Mouse (Mus musculus) liver, postnatal 0 days (tissue): ENCODE results near the gene Selenoo. TPM values are rescaled to one million over a fixed set of nuclear protein-coding genes. Genes with fewer than 3 reads are reported as not detected.
A peak's percentile ranks its signal among the peaks of the same experiment; 100 is the strongest.

Experiments used
- ATAC-seq: fragments of 200-750 bp; cut with Nextera tagmentation; 2 replicates; pipeline ENCODE4 v1.8.0; 2017; ENCODE audit warnings: mild to moderate bottlenecking, moderate library complexity
- DNase-seq: peaks from one replicate; pipeline ENCODE4 v3.0.0-alpha.2; 2016
- H3K27ac ChIP-seq: fragments of 300-500 bp; sonication (generic); 2 replicates; pipeline ENCODE4 v1.5.1; 2014; ENCODE audit warnings: antibody characterized with exemption, moderate library complexity, mild to moderate bottlenecking, low read depth
- H3K27me3 ChIP-seq: fragments of 300-500 bp; sonication (generic); 2 replicates; pipeline ENCODE4 v1.6.1; 2014; ENCODE audit warnings: low read length, control low read depth, mixed read lengths; ENCODE audit not compliant: insufficient read depth
- H3K36me3 ChIP-seq: fragments of 300-500 bp; sonication (generic); replicated peaks from 2 replicates; pipeline ENCODE4 v1.6.1; 2014; ENCODE audit warnings: mild to moderate bottlenecking, control low read depth, low read length, moderate library complexity, mixed read lengths; ENCODE audit not compliant: insufficient read depth
- H3K4me1 ChIP-seq: fragments of 300-500 bp; sonication (generic); 2 replicates; pipeline ENCODE4 v1.6.1; 2014; ENCODE audit warnings: antibody characterized with exemption, mild to moderate bottlenecking, control low read depth; ENCODE audit not compliant: insufficient read depth
- H3K4me2 ChIP-seq: fragments of 300-500 bp; sonication (generic); 2 replicates; pipeline ENCODE4 v1.6.1; 2014; ENCODE audit warnings: low read depth, mild to moderate bottlenecking, low read length, moderate library complexity, mixed read lengths
- H3K4me3 ChIP-seq: fragments of 300-500 bp; sonication (generic); 2 replicates; pipeline ENCODE4 v1.5.1; 2014; ENCODE audit warnings: low read depth, low read length
- H3K9ac ChIP-seq: fragments of 300-500 bp; sonication (generic); replicated peaks from 2 replicates; pipeline ENCODE4 v1.6.1; 2014; ENCODE audit warnings: mild to moderate bottlenecking, moderate library complexity
- H3K9me3 ChIP-seq: fragments of 300-500 bp; sonication (generic); 2 replicates; pipeline ENCODE4 v1.6.1; 2016; ENCODE audit warnings: mild to moderate bottlenecking, control low read depth, low read length, mixed read lengths
- CTCF ChIP-seq: sonication (generic); IDR thresholded peaks from 2 replicates; pipeline ENCODE4 v1.5.1; 2016; ENCODE audit warnings: antibody characterized with exemption, low read depth
- EP300 ChIP-seq: IDR thresholded peaks from 2 replicates; pipeline ENCODE4 v1.6.1; 2016; ENCODE audit warnings: antibody characterized with exemption, low read depth, mild to moderate bottlenecking
- WGBS: fragments of 180-500 bp; shearing (Covaris S2); extraction: QIAGEN DNeasy Blood & Tissue Kit; methylation state at CpG from one replicate; pipeline ENCODE4 v1.1.7; 2014; ENCODE audit not compliant: insufficient replicate concordance; 5-methylcytosine and 5-hydroxymethylcytosine counted together
- polyA plus RNA-seq: library from polyadenylated mRNA; unstranded; fragments of >200 nt; fragmentation: Nextera tagmentation; extraction: Ambion mirVana; gene quantifications from 2 replicates; pipeline ENCODE4 v1.2.1, GENCODE M21; 2015

The Selenoo gene
- polyA plus RNA-seq, 1 experiment from 2014 or later = 14.3 TPM

DNA sequence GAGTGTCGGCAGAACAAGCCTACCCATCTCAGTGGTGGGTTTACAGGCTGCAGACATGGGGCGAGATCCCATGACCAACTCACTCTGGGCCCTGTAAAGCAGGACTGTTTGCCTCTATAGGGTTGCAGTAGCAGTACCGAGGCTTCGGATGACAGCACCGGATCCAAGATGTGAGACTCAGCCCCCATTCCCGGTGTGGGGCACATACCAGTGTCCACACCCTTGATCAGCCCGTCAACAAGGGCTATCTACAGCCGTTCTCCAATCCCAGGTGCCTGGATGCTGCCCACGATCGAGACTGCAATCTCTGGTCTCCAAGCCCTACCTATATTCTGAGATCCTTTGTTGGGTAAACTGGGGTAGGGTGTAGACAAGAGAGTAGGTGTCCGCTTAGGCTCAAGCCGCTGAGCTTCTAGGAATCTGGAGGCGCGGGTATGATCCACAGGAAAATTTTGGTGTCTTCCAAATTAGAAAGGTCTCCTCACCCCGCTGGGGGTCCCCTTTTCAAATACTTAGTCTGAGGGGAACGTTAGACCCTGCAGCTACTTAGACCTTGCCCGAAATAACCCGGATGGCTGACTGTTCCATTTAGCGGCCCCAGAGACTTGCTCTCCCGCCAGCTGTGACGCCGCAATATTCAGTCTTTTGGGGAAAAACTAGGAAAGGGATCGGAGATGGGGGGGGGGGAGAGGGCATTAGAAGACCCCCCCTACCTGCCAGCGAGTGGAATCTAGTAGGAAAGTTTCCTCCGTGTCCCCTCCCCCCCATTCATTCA, 59.8 kb downstream of the Selenoo start:
- Histone ChIP-seq H3K4me3 (peak overlapping the region; percentile 61), H3K27me3 (peaks cover 59% of the 10 kb centered on the region), H3K4me2 (peak overlapping the region; percentile 86), H3K9ac (peak overlapping the region; percentile 62), H3K9me3 (no peaks in the 10 kb centered on the region), H3K4me1 (peaks cover 10% of the 10 kb centered on the region), H3K27ac (no peak overlapping the region), H3K36me3 (0 out of 2 replicates have a peak, but pooled peaks cover 1% of the 10 kb centered on the region)
- ATAC-seq (no peak), DNase-seq (no peak)
- 10% methylated on average over 25 of the region's 25 CpGs for WGBS
- TF ChIP-seq CTCF = no peak
- no peak for TF ChIP-seq EP300

DNA sequence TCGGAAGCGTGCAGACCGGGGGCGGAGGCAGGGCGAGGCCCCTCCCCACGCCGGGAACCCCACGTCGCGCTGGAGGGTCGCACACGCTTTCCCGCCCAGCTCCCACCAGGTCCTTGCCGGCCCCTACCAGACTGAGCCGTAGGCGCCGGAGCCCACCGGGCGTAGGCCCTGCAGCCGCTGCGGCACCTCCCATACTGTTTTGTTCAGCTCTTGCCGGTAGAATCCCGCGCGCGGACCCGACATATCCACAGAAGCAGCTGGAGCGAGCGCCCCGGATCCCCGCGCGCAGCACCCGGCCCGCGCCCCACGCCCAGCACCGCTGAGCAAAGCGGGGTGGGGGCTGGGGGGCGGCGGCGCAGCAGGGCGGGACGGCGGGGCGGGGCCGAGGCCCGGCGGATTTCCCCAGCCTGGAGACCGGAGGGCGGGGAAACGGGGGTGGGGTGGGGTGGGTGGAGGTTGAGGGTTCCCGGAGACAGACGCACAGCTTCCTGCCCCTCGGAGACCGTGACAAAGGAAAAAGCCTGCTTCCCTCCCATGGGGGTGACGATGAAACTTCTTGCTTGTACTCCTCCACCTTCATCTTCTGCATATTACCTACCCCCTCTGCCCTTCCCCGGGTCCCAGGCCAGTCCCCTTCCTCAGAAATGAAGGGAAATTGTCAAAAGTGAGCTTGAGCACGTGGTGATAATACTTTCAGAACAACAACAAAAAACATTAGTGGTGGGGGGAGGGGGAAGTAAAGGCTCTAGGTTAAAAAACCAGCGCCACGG, 60.6 kb downstream of the Selenoo start, which contains the start of gene Mapk11:
Gene Mapk11, minus strand, starts transcription at position 358 of the 770 bp plus-strand sequence.
- peak; percentile 46 for DNase-seq
- peak within 1 kb of the TSS; percentile 86 for H3K4me2 ChIP-seq
- H3K27ac ChIP-seq = 0 out of 2 replicates have a peak within 1 kb of the TSS, but pooled peaks have one; percentile 22
- peak; percentile 39; the same call in 1 of the 2 replicates for ATAC-seq
- peak within 1 kb of the TSS; percentile 62 for H3K9ac ChIP-seq
- H3K36me3 ChIP-seq = peaks cover 7% of the 10 kb centered on the region; the same call in 1 of the 2 replicates
- TF ChIP-seq CTCF = no peak
- TF ChIP-seq EP300 = no peak
- H3K4me1 ChIP-seq = peaks cover 10% of the 10 kb centered on the region
- peaks cover 56% of the 10 kb centered on the region for H3K27me3 ChIP-seq
- H3K4me3 ChIP-seq = peak within 1 kb of the TSS; percentile 61
- no peaks in the 10 kb centered on the region for H3K9me3 ChIP-seq
- WGBS = 1% methylated on average over 42 of the region's 61 CpGs

Other genes with a start within 250 kb of the Selenoo start
- 18.4 and 34.2 TPM in 2 replicates for gene Pim3, start 226.9 kb upstream of the Selenoo start, polyA plus RNA-seq
- gene Ttll8, start 134.7 kb upstream of the Selenoo start, polyA plus RNA-seq = not detected in 2 replicates
- gene Mlc1, start 110.1 kb upstream of the Selenoo start, polyA plus RNA-seq = not detected in 2 replicates
- gene Mov10l1, start 106.2 kb upstream of the Selenoo start, polyA plus RNA-seq = not detected in 2 replicates
- gene Panx2, start 29.4 kb upstream of the Selenoo start, polyA plus RNA-seq = not detected in 2 replicates
- 23.3 and 23.6 TPM in 2 replicates for gene Trabd, start 14.0 kb upstream of the Selenoo start, polyA plus RNA-seq
- gene Tubgcp6, start 34.0 kb downstream of the Selenoo start, polyA plus RNA-seq = 3.1 and 3.3 TPM in 2 replicates
- 4.9 and 6.3 TPM in 2 replicates for gene Hdac10, start 39.6 kb downstream of the Selenoo start, polyA plus RNA-seq
- 2.1 and 2.4 TPM in 2 replicates for gene Mapk12, start 51.6 kb downstream of the Selenoo start, polyA plus RNA-seq
- 0.66 and 0.81 TPM in 2 replicates for gene Mapk11, start 60.5 kb downstream of the Selenoo start, polyA plus RNA-seq
- gene Plxnb2, start 91.7 kb downstream of the Selenoo start, polyA plus RNA-seq = 27.2 and 29.7 TPM in 2 replicates
- gene Dennd6b, start 107.4 kb downstream of the Selenoo start, polyA plus RNA-seq = 2.6 and 2.7 TPM in 2 replicates
- 13.9 and 18.1 TPM in 2 replicates for gene Ppp6r2, start 122.5 kb downstream of the Selenoo start, polyA plus RNA-seq
- 16.5 and 17.0 TPM in 2 replicates for gene Sbf1, start 226.2 kb downstream of the Selenoo start, polyA plus RNA-seq
- gene Adm2, start 233.6 kb downstream of the Selenoo start, polyA plus RNA-seq = 1.4 and 3.7 TPM in 2 replicates
- gene Miox, start 245.3 kb downstream of the Selenoo start, polyA plus RNA-seq = 22.9 and 27.0 TPM in 2 replicates